Comparison of ENCODE assay signal across 8 mouse cellular contexts in the genomic region with DNA sequence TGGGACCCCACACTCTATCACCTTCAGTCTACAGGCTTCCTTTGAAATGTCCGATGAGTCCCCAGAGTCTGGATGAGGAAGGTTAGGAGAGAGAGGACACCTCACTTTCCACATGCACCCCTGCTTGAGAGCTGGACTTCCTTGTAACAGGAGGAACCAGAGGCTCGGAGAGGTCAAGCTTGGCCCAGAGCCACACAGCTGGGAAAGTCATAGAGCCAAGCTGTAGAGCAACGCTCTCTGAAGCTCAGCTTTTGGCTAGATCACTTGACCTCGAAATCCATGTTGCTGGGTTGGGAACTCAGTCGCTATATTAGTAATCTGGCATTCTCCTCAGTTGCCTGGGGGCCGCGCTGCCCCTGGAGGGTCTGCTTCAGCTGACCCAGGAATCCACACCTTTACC. TPM values are rescaled to one million over a fixed set of nuclear protein-coding genes. Genes with fewer than 3 reads are reported as not detected.
A peak's percentile ranks its signal among the peaks of the same experiment; 100 is the strongest.
DNase-seq lines count a peak whose midpoint lies in the region; ATAC-seq and TF ChIP-seq lines count a peak whose summit lies in the region.

No protein-coding gene starts in this region.

- WGBS in kidney, embryonic 14.5 days, result 84% methylated on average over 7 of the region's 7 CpGs
- WGBS in heart, embryonic 11.5 days (ENCODE audit: insufficient replicate concordance), result 74% methylated on average over 7 of the region's 7 CpGs
- WGBS in midbrain, embryonic 16.5 days, result 94% methylated on average over 7 of the region's 7 CpGs

- DNase-seq in kidney, postnatal 14 days, result peak; percentile 68
- peak; percentile 67 for DNase-seq in lung, postnatal 14 days
- no peak for DNase-seq in right cerebral cortex, adult 2 months (ENCODE audit: low spot score in 2 of 2)

- H3K4me3 ChIP-seq in kidney, embryonic 14.5 days (ENCODE audit: low read length), result no peak overlapping the region
- H3K4me3 ChIP-seq in cortical plate, adult 2 months (ENCODE audit: insufficient read depth, low read length), result no peak overlapping the region
- H3K4me3 ChIP-seq in heart, embryonic 11.5 days (ENCODE audit: low read depth, low read length), result no peak overlapping the region
- H3K4me3 ChIP-seq in midbrain, embryonic 16.5 days (ENCODE audit: low read depth, low read length), result no peak overlapping the region

- no peak overlapping the region for H3K4me2 ChIP-seq in kidney, embryonic 14.5 days (replicated peaks; ENCODE audit: low read depth, low read length)
- no peak overlapping the region for H3K4me2 ChIP-seq in heart, embryonic 11.5 days
- no peak overlapping the region for H3K4me2 ChIP-seq in midbrain, embryonic 16.5 days (ENCODE audit: low read length)

- TF ChIP-seq CTCF in cortical plate, adult 2 months (IDR thresholded peaks at IDR 0.05; ENCODE audit: extremely low read depth, insufficient read depth, low read length), result no peak

- H3K9me3 ChIP-seq in kidney, embryonic 14.5 days (ENCODE audit: control insufficient read depth, low read length), result no peaks in the 10 kb centered on the region
- no peaks in the 10 kb centered on the region for H3K9me3 ChIP-seq in heart, embryonic 11.5 days (replicated peaks; ENCODE audit: control insufficient read depth, low read length)
- no peaks in the 10 kb centered on the region for H3K9me3 ChIP-seq in midbrain, embryonic 16.5 days (replicated peaks; ENCODE audit: control insufficient read depth, low read length, poor library complexity, severe bottlenecking)

- no peaks in the 10 kb centered on the region for H3K4me1 ChIP-seq in kidney, embryonic 14.5 days (ENCODE audit: control insufficient read depth, insufficient read depth, low read length)
- H3K4me1 ChIP-seq in cortical plate, adult 2 months (ENCODE audit: control insufficient read depth, insufficient read depth, low read length), result peaks cover 32% of the 10 kb centered on the region
- H3K4me1 ChIP-seq in heart, embryonic 11.5 days (ENCODE audit: control insufficient read depth, insufficient read depth, low read length), result peaks cover 64% of the 10 kb centered on the region
- H3K4me1 ChIP-seq in midbrain, embryonic 16.5 days (ENCODE audit: control insufficient read depth, insufficient read depth, low read length), result no peaks in the 10 kb centered on the region; the same call in 1 of the 2 replicates

- no peak overlapping the region for H3K9ac ChIP-seq in kidney, embryonic 14.5 days (ENCODE audit: low read depth, low read length)
- no peak overlapping the region; the same call in 1 of the 2 replicates for H3K9ac ChIP-seq in heart, embryonic 11.5 days (ENCODE audit: low read depth, low read length)
- no peak overlapping the region for H3K9ac ChIP-seq in midbrain, embryonic 16.5 days (ENCODE audit: low read depth, low read length)

- no peak for TF ChIP-seq POLR2A in cortical plate, adult 2 months (IDR thresholded peaks at IDR 0.05; ENCODE audit: extremely low read depth, insufficient read depth, low read length)

- no peaks in the 10 kb centered on the region for H3K27me3 ChIP-seq in kidney, embryonic 14.5 days (ENCODE audit: control insufficient read depth, insufficient read depth, low read length)
- no peaks in the 10 kb centered on the region for H3K27me3 ChIP-seq in heart, embryonic 11.5 days (ENCODE audit: control insufficient read depth, insufficient read depth, low read length)
- H3K27me3 ChIP-seq in midbrain, embryonic 16.5 days (ENCODE audit: control insufficient read depth, insufficient read depth, low read depth, low read length), result no peaks in the 10 kb centered on the region

- H3K27ac ChIP-seq in kidney, embryonic 14.5 days (ENCODE audit: low read depth, low read length), result no peak overlapping the region
- peak overlapping the region; percentile 37; the same call in 1 of the 2 replicates for H3K27ac ChIP-seq in cortical plate, adult 2 months (ENCODE audit: insufficient read depth, low read length)
- peak overlapping the region; percentile 37; the same call in 1 of the 2 replicates for H3K27ac ChIP-seq in heart, embryonic 11.5 days (ENCODE audit: low read depth, low read length)
- no peak overlapping the region; the same call in 1 of the 2 replicates for H3K27ac ChIP-seq in midbrain, embryonic 16.5 days (ENCODE audit: low read length)

- no peak for ATAC-seq in kidney, embryonic 14.5 days (ENCODE audit: low FRiP score, low TSS enrichment)
- no peak for ATAC-seq in heart, embryonic 11.5 days (replicated peaks; ENCODE audit: insufficient number of reproducible peaks, low FRiP score, low TSS enrichment)
- no peak for ATAC-seq in CD4-positive, CD25-positive, alpha-beta regulatory T cell, adult 4 months
- ATAC-seq in midbrain, embryonic 16.5 days, result no peak

- peaks cover 17% of the 10 kb centered on the region for H3K36me3 ChIP-seq in kidney, embryonic 14.5 days (ENCODE audit: control insufficient read depth, insufficient read depth, low read length)
- H3K36me3 ChIP-seq in heart, embryonic 11.5 days (ENCODE audit: control insufficient read depth, insufficient read depth, low read length), result no peaks in the 10 kb centered on the region; the same call in 1 of the 2 replicates
- H3K36me3 ChIP-seq in midbrain, embryonic 16.5 days (ENCODE audit: control insufficient read depth, insufficient read depth, low read length), result no peaks in the 10 kb centered on the region; the same call in none of the 2 replicates

RNA-seq across cellular contexts. Expression of a gene that starts 14.9 kb away (rescaled TPM):
- 19.3 and 19.8 TPM in 2 replicates for polyA plus RNA-seq in kidney, embryonic 14.5 days (2014; fragmentation: Nextera tagmentation; extraction: Ambion mirVana)
- 51.0 and 71.1 TPM in 2 replicates for polyA plus RNA-seq in cortical plate, adult 2 months (2012; rRNA removed)
- polyA plus RNA-seq in heart, embryonic 11.5 days (2014; fragmentation: Nextera tagmentation; extraction: Ambion mirVana), result 30.0 and 33.9 TPM in 2 replicates
- polyA plus RNA-seq in CD4-positive, CD25-positive, alpha-beta regulatory T cell, adult 4 months (2017; shearing (Covaris generic)), result 10 to 100 TPM; 24.6 to 24.7 TPM
- 33.4 and 35.1 TPM in 2 replicates for polyA plus RNA-seq in midbrain, embryonic 16.5 days (2015; fragmentation: Nextera tagmentation; extraction: Ambion mirVana)

RNA-seq across cellular contexts. Expression of a gene that starts 15.5 kb away (rescaled TPM):
- polyA plus RNA-seq in kidney, embryonic 14.5 days (2014; fragmentation: Nextera tagmentation; extraction: Ambion mirVana), result 141 and 150 TPM in 2 replicates
- polyA plus RNA-seq in cortical plate, adult 2 months (2012; rRNA removed), result 140 and 143 TPM in 2 replicates
- 147 TPM in 2 replicates for polyA plus RNA-seq in heart, embryonic 11.5 days (2014; fragmentation: Nextera tagmentation; extraction: Ambion mirVana)
- polyA plus RNA-seq in CD4-positive, CD25-positive, alpha-beta regulatory T cell, adult 4 months (2017; shearing (Covaris generic)), result 10 to 100 TPM; 37.2 to 77.2 TPM
- 102 and 103 TPM in 2 replicates for polyA plus RNA-seq in midbrain, embryonic 16.5 days (2015; fragmentation: Nextera tagmentation; extraction: Ambion mirVana)

Comparison
In these comparisons a context has a peak if more than half of its experiments do, and no peak if none do; other contexts are left out.
1. DNase-seq: peak in kidney, postnatal 14 days (single experiment) and lung, postnatal 14 days (single experiment); none in right cerebral cortex, adult 2 months (0 of 2).
2. H3K27ac ChIP-seq: peak in cortical plate, adult 2 months (single experiment) and heart, embryonic 11.5 days (single experiment); none in kidney, embryonic 14.5 days (single experiment) and midbrain, embryonic 16.5 days (single experiment).